Mouse (Mus musculus): ENCODE data around the gene Scn4a. TPM values are rescaled to one million over a fixed set of nuclear protein-coding genes. Genes with fewer than 3 reads are reported as not detected.

The Scn4a gene
- polyA plus RNA-seq, 2 experiments, result 0.30 to 2.0 TPM

DNA sequence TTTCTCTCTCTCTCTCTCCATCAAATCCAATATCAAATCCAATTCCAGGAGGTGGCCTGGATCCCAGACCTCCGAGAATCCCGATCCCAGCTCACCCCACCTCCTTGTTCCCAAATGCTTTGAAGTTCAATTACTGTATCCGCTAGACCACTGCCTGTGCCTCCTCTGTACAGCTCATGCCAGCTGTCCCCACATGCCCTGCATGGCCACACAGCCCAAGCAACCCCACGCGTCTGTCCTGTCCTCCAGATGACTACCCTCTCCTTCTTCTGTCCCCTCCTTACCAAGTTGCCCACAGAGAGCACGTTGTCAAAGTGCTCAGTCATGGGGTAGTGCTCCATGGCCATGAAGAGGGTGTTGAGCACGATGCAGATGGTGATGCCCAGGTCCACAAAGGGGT is 14.2 kb downstream of the Scn4a start:
- ATAC-seq (ENCODE audit: low FRiP score, low read depth), result no peak
- TF ChIP-seq POLR2A (IDR thresholded peaks at IDR 0.05; ENCODE audit: borderline replicate concordance, extremely low read depth, insufficient read depth, insufficient read length), result no peak
- 63% methylated on average over 7 of the region's 7 CpGs for WGBS
- no peak overlapping the region for H3K4me3 ChIP-seq (replicated peaks; ENCODE audit: low read length)
- H3K27me3 ChIP-seq (ENCODE audit: control insufficient read depth, insufficient read depth, low read length), result no peaks in the 10 kb centered on the region
- no peaks in the 10 kb centered on the region for H3K9me3 ChIP-seq (ENCODE audit: control insufficient read depth, low read length)
- H3K27ac ChIP-seq (replicated peaks; ENCODE audit: low read depth, low read length), result no peak overlapping the region
- H3K36me3 ChIP-seq (ENCODE audit: control insufficient read depth, insufficient read depth, low read length), result no peaks in the 10 kb centered on the region
- no peak for DNase-seq (ENCODE audit: low spot score)
- H3K4me1 ChIP-seq (ENCODE audit: control insufficient read depth, insufficient read depth, low read length), result no peaks in the 10 kb centered on the region
- no peak overlapping the region for H3K4me2 ChIP-seq (replicated peaks; ENCODE audit: low read depth, low read length, severe bottlenecking)
- H3K9ac ChIP-seq (ENCODE audit: low read depth, low read length, severe bottlenecking), result no peak overlapping the region

DNA sequence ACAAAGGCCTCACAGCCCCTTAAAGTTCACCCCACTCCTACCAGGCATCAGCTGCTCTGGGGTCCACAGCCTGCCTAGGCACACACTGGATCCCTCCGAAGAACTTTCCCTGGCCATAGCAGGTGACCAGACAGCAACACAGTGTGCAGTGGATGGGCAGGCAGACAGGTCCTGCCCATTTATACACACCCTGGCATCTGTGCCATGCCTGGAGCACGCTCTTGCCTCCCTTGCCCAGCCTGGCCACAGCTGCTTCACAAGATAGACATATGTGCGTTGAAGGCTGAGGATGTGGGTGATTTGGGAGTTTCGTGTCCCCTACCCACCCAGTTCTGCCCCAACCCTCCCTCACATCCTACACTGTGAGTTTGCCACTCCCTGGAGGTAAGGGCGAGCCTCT is 15.1 kb downstream of the Scn4a start:
- no peak overlapping the region for H3K4me2 ChIP-seq (replicated peaks; ENCODE audit: low read depth, low read length, severe bottlenecking)
- ATAC-seq (ENCODE audit: low FRiP score, low read depth) (no peak), DNase-seq (ENCODE audit: low spot score) (no peak)
- TF ChIP-seq POLR2A (IDR thresholded peaks at IDR 0.05; ENCODE audit: borderline replicate concordance, extremely low read depth, insufficient read depth, insufficient read length), result no peak
- H3K27ac ChIP-seq (replicated peaks; ENCODE audit: low read depth, low read length), result no peak overlapping the region
- 80% methylated on average over 5 of the region's 5 CpGs for WGBS
- no peaks in the 10 kb centered on the region for H3K4me1 ChIP-seq (ENCODE audit: control insufficient read depth, insufficient read depth, low read length)
- H3K9me3 ChIP-seq (ENCODE audit: control insufficient read depth, low read length), result no peaks in the 10 kb centered on the region
- H3K36me3 ChIP-seq (ENCODE audit: control insufficient read depth, insufficient read depth, low read length), result no peaks in the 10 kb centered on the region
- no peak overlapping the region for H3K4me3 ChIP-seq (replicated peaks; ENCODE audit: low read length)
- H3K27me3 ChIP-seq (ENCODE audit: control insufficient read depth, insufficient read depth, low read length), result no peaks in the 10 kb centered on the region
- H3K9ac ChIP-seq (ENCODE audit: low read depth, low read length, severe bottlenecking), result no peak overlapping the region

DNA sequence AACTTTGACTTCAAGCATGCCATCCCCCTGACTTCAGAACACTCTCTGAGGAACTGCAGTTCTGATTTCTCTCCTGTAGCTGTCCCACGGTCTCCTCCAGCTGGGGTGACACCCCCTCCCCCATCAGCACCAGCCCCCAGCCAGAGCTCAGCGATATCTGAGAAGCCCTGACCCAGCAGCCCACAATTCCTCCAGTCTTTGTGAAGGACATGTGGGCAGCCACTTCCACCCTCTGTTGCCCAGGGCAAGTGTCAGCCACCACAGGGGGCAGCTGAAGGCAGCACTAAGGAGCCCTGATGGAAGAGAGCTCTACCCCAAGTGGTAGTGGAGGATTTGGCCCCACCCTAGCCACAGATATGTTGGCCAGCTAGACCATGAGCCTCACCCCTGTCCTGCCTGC is 19.0 kb downstream of the Scn4a start:
- no peak for ATAC-seq (ENCODE audit: low FRiP score, low read depth)
- no peak for DNase-seq (ENCODE audit: low spot score)
- no peaks in the 10 kb centered on the region for H3K9me3 ChIP-seq (ENCODE audit: control insufficient read depth, low read length)
- no peaks in the 10 kb centered on the region for H3K36me3 ChIP-seq (ENCODE audit: control insufficient read depth, insufficient read depth, low read length)
- no peak overlapping the region for H3K4me3 ChIP-seq (replicated peaks; ENCODE audit: low read length)
- H3K27me3 ChIP-seq (ENCODE audit: control insufficient read depth, insufficient read depth, low read length), result no peaks in the 10 kb centered on the region
- H3K27ac ChIP-seq (replicated peaks; ENCODE audit: low read depth, low read length), result no peak overlapping the region
- H3K4me1 ChIP-seq (ENCODE audit: control insufficient read depth, insufficient read depth, low read length), result no peaks in the 10 kb centered on the region
- TF ChIP-seq POLR2A (IDR thresholded peaks at IDR 0.05; ENCODE audit: borderline replicate concordance, extremely low read depth, insufficient read depth, insufficient read length), result no peak
- no peak overlapping the region for H3K4me2 ChIP-seq (replicated peaks; ENCODE audit: low read depth, low read length, severe bottlenecking)
- H3K9ac ChIP-seq (ENCODE audit: low read depth, low read length, severe bottlenecking), result no peak overlapping the region
- 5% methylated on average over 2 of the region's 2 CpGs for WGBS

DNA sequence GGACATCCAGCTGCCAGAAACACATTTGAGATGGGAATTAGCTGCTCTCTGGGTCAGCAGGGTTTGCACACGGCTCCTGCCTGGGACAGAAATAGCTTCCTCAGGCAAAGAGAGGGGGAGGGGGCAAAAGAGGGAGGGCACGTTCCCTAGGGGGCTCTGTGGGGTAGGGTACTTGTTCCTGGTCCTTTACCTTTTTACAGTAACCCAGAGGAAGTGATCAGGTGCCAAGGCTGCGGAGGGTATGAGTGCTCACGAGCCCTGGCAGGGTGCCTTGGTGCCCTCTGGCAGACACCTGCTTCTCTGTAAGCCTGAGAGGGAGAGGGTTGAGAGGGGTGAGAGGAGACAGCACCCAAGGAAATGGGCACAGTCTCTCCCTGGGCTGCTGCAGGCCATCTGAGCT is 20.6 kb downstream of the Scn4a start:
- no peak overlapping the region for H3K4me2 ChIP-seq (replicated peaks; ENCODE audit: low read depth, low read length, severe bottlenecking)
- 40% methylated on average over 4 of the region's 4 CpGs for WGBS
- peaks cover 4% of the 10 kb centered on the region; the same call in 1 of the 2 replicates for H3K4me1 ChIP-seq (ENCODE audit: control insufficient read depth, insufficient read depth, low read length)
- ATAC-seq (ENCODE audit: low FRiP score, low read depth) (no peak), DNase-seq (ENCODE audit: low spot score) (no peak)
- H3K4me3 ChIP-seq (replicated peaks; ENCODE audit: low read length), result no peak overlapping the region
- H3K9me3 ChIP-seq (ENCODE audit: control insufficient read depth, low read length), result no peaks in the 10 kb centered on the region
- TF ChIP-seq POLR2A (IDR thresholded peaks at IDR 0.05; ENCODE audit: borderline replicate concordance, extremely low read depth, insufficient read depth, insufficient read length), result no peak
- no peak overlapping the region for H3K27ac ChIP-seq (replicated peaks; ENCODE audit: low read depth, low read length)
- no peak overlapping the region for H3K9ac ChIP-seq (ENCODE audit: low read depth, low read length, severe bottlenecking)
- no peaks in the 10 kb centered on the region for H3K27me3 ChIP-seq (ENCODE audit: control insufficient read depth, insufficient read depth, low read length)
- H3K36me3 ChIP-seq (ENCODE audit: control insufficient read depth, insufficient read depth, low read length), result no peaks in the 10 kb centered on the region

DNA sequence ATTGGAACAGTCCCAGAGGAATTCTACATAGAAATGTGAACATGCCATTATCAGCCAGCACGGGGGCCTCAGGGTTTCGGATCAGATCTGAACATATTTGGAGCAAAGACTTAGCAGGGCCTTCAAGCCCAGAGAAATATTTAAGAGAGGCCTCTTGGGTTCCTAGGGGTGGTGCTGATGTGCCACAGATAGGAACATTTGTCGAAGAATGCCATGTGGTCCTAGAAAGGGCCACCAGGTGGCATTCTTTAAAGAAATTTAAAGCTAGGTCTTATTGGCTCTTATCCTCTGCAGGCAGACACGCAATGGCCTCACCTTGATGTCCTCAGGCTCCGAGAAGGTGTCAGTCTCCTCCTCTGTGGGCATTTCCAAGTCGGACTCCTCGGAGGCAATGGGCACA is 23.4 kb downstream of the Scn4a start:
- no peak for TF ChIP-seq POLR2A (IDR thresholded peaks at IDR 0.05; ENCODE audit: borderline replicate concordance, extremely low read depth, insufficient read depth, insufficient read length)
- no peaks in the 10 kb centered on the region for H3K9me3 ChIP-seq (ENCODE audit: control insufficient read depth, low read length)

DNA sequence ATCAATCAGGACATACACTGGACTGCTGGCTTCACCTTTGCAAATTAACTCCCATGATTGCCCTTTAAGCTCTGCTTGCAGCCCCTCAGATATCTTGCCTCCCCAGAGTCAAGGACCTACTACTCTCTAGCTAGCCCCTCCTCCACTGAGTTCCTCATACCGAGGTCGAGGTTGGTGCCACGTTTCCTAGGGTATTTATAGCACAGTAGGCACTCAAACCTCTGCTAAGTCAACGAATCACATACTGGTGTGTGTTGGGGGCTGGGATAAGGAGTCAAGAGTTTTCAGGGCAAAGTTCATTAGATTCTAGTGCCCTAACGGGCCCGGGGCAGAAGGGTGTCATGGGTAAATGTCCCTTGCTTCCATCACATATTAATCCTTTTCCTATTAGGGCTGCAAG is 24.0 kb downstream of the Scn4a start:
- no peak for TF ChIP-seq POLR2A (IDR thresholded peaks at IDR 0.05; ENCODE audit: borderline replicate concordance, extremely low read depth, insufficient read depth, insufficient read length)
- no peak for DNase-seq (ENCODE audit: low spot score)
- WGBS, result 59% methylated on average over 6 of the region's 6 CpGs

More for the DNA sequence above, 23.4 kb downstream of the Scn4a start:
- H3K9ac ChIP-seq (ENCODE audit: low read depth, low read length, severe bottlenecking), result no peak overlapping the region
- WGBS, result 57% methylated on average over 7 of the region's 7 CpGs
- ATAC-seq (ENCODE audit: low FRiP score, low read depth) (no peak), DNase-seq (ENCODE audit: low spot score) (peak; percentile 41)
- H3K27me3 ChIP-seq (ENCODE audit: control insufficient read depth, insufficient read depth, low read length), result no peaks in the 10 kb centered on the region
- peaks cover 4% of the 10 kb centered on the region; the same call in 1 of the 2 replicates for H3K4me1 ChIP-seq (ENCODE audit: control insufficient read depth, insufficient read depth, low read length)
- H3K4me2 ChIP-seq (replicated peaks; ENCODE audit: low read depth, low read length, severe bottlenecking), result no peak overlapping the region
- H3K27ac ChIP-seq (replicated peaks; ENCODE audit: low read depth, low read length), result no peak overlapping the region
- H3K36me3 ChIP-seq (ENCODE audit: control insufficient read depth, insufficient read depth, low read length), result no peaks in the 10 kb centered on the region
- no peak overlapping the region for H3K4me3 ChIP-seq (replicated peaks; ENCODE audit: low read length)

More for the DNA sequence above, 24.0 kb downstream of the Scn4a start:
- H3K9ac ChIP-seq (ENCODE audit: low read depth, low read length, severe bottlenecking), result no peak overlapping the region
- no peak overlapping the region for H3K27ac ChIP-seq (replicated peaks; ENCODE audit: low read depth, low read length)
- peaks cover 4% of the 10 kb centered on the region; the same call in 1 of the 2 replicates for H3K4me1 ChIP-seq (ENCODE audit: control insufficient read depth, insufficient read depth, low read length)
- H3K4me2 ChIP-seq (replicated peaks; ENCODE audit: low read depth, low read length, severe bottlenecking), result no peak overlapping the region
- no peak overlapping the region for H3K4me3 ChIP-seq (replicated peaks; ENCODE audit: low read length)
- no peaks in the 10 kb centered on the region for H3K9me3 ChIP-seq (ENCODE audit: control insufficient read depth, low read length)
- H3K27me3 ChIP-seq (ENCODE audit: control insufficient read depth, insufficient read depth, low read length), result no peaks in the 10 kb centered on the region
- no peak for ATAC-seq (ENCODE audit: low FRiP score, low read depth)
- H3K36me3 ChIP-seq (ENCODE audit: control insufficient read depth, insufficient read depth, low read length), result no peaks in the 10 kb centered on the region
